Mouse (Mus musculus): Measurements from ENCODE around the gene Rasal1. TPM values are rescaled to one million over a fixed set of nuclear protein-coding genes. Genes with fewer than 3 reads are reported as not detected.

The Rasal1 gene
- polyA plus RNA-seq, 1 experiment, result 1.3 TPM

DNA sequence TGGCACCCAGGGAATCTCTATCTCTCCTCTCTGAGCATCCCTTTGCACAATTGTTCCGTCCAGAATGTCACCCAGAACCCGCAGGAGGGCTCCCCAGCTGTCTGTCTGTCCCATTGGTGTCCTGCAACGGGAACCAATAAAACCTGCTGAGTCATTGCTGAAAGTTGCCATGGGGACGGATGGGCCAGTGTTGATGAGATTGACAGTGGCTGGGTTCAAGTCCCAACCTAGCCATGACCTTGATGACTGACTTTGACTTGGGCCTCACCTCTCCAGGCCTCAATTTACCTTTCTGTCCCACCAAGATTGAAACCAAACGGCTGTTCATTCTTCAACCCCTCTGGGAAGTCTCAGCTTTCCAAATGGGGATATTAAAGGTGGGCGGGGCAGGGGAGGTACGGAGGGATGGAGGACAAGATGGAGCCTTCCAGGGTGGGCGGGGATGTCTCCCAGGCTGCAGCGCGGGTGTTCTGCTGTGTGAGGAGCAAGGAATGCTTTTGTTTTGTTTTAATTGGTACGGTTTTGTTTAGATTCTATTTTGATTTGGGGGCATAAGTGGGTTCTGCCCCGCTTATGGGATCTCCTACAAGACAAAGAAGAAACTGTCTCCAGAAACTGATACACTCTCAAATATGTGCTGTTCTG, 77.3 kb downstream of the Rasal1 start:
- no peak for DNase-seq (ENCODE audit: low spot score)

Other genes with a start within 250 kb of the Rasal1 start
- not detected in 2 replicates for gene Lhx5, start 217.1 kb upstream of the Rasal1 start, polyA plus RNA-seq (2012; rRNA removed)
- gene Sdsl, start 176.0 kb upstream of the Rasal1 start, polyA plus RNA-seq (2012; rRNA removed), result 7.4 and 8.4 TPM in 2 replicates
- not detected in 2 replicates for gene Sds, start 172.3 kb upstream of the Rasal1 start, polyA plus RNA-seq (2012; rRNA removed)
- 29.2 and 38.3 TPM in 2 replicates for gene Plbd2, start 145.2 kb upstream of the Rasal1 start, polyA plus RNA-seq (2012; rRNA removed)
- gene Slc8b1, start 137.6 kb upstream of the Rasal1 start, polyA plus RNA-seq (2012; rRNA removed), result 28.8 and 30.9 TPM in 2 replicates
- 38.6 and 55.0 TPM in 2 replicates for gene Tpcn1, start 60.1 kb upstream of the Rasal1 start, polyA plus RNA-seq (2012; rRNA removed)
- 1.6 and 1.8 TPM in 2 replicates for gene Iqcd, start 59.8 kb upstream of the Rasal1 start, polyA plus RNA-seq (2012; rRNA removed)
- gene Rita1, start 36.2 kb upstream of the Rasal1 start, polyA plus RNA-seq (2012; rRNA removed), result 11.0 and 12.9 TPM in 2 replicates
- 25.7 and 26.2 TPM in 2 replicates for gene Ddx54, start 36.1 kb upstream of the Rasal1 start, polyA plus RNA-seq (2012; rRNA removed)
- not detected in 2 replicates for gene Cfap73, start 14.6 kb upstream of the Rasal1 start, polyA plus RNA-seq (2012; rRNA removed)
- gene Dtx1, start 63.1 kb downstream of the Rasal1 start, polyA plus RNA-seq (2012; rRNA removed), result 6.6 and 12.5 TPM in 2 replicates
- gene Oas2, start 101.0 kb downstream of the Rasal1 start, polyA plus RNA-seq (2012; rRNA removed), result 8.3 and 9.0 TPM in 2 replicates
- 0.32 and 0.94 TPM in 2 replicates for gene Oas3, start 128.8 kb downstream of the Rasal1 start, polyA plus RNA-seq (2012; rRNA removed)
- 0.06 and 0.07 TPM in 2 replicates for gene Oas1e, start 146.7 kb downstream of the Rasal1 start, polyA plus RNA-seq (2012; rRNA removed)
- 4.7 and 5.1 TPM in 2 replicates for gene Oas1c, start 163.7 kb downstream of the Rasal1 start, polyA plus RNA-seq (2012; rRNA removed)
- 0.15 and 0.16 TPM in 2 replicates for gene Oas1f, start 198.6 kb downstream of the Rasal1 start, polyA plus RNA-seq (2012; rRNA removed)
- gene Oas1h, start 212.6 kb downstream of the Rasal1 start, polyA plus RNA-seq (2012; rRNA removed), result not detected in 2 replicates
- gene Oas1g, start 238.8 kb downstream of the Rasal1 start, polyA plus RNA-seq (2012; rRNA removed), result 2.4 and 3.1 TPM in 2 replicates